Mouse (Mus musculus) lung, postnatal 0 days (tissue): ENCODE data around the gene Ccnl2. TPM values are rescaled to one million over a fixed set of nuclear protein-coding genes. Genes with fewer than 3 reads are reported as not detected.

ENCODE experiments used
- ATAC-seq: fragments of 200-750 bp; cut with Nextera tagmentation; 2 replicates; pipeline ENCODE4 v1.8.0; 2017; ENCODE audit warnings: moderate library complexity
- DNase-seq: peaks from one replicate; pipeline ENCODE4 v3.0.0-alpha.2; 2016; ENCODE audit warnings: low spot score
- H3K27ac ChIP-seq: fragments of 300-500 bp; sonication (generic); 2 replicates; pipeline ENCODE4 v1.5.1; 2014; ENCODE audit warnings: antibody characterized with exemption, mild to moderate bottlenecking, low read length, mixed read lengths
- H3K27me3 ChIP-seq: fragments of 300-500 bp; sonication (generic); replicated peaks from 2 replicates; pipeline ENCODE4 v1.6.1; 2014; ENCODE audit warnings: low read length, mixed read lengths; ENCODE audit not compliant: insufficient read depth
- H3K36me3 ChIP-seq: fragments of 300-500 bp; sonication (generic); 2 replicates; pipeline ENCODE4 v1.6.1; 2014; ENCODE audit warnings: low read length, mixed read lengths; ENCODE audit not compliant: insufficient read depth
- H3K4me1 ChIP-seq: fragments of 300-500 bp; sonication (generic); 2 replicates; pipeline ENCODE4 v1.6.1; 2014; ENCODE audit warnings: antibody characterized with exemption, low read depth, low read length, mixed read lengths; ENCODE audit not compliant: insufficient read depth
- H3K4me2 ChIP-seq: fragments of 300-500 bp; sonication (generic); replicated peaks from 2 replicates; pipeline ENCODE4 v1.6.1; 2014; ENCODE audit warnings: low read depth, mild to moderate bottlenecking, low read length, moderate library complexity, mixed read lengths
- H3K4me3 ChIP-seq: fragments of 300-500 bp; sonication (generic); 2 replicates; pipeline ENCODE4 v1.5.1; 2014; ENCODE audit warnings: low read depth, low read length
- H3K9ac ChIP-seq: fragments of 300-500 bp; sonication (generic); replicated peaks from 2 replicates; pipeline ENCODE4 v1.6.1; 2014; ENCODE audit warnings: low read depth, mild to moderate bottlenecking
- H3K9me3 ChIP-seq: fragments of 300-500 bp; sonication (generic); 2 replicates; pipeline ENCODE4 v1.6.1; 2016; ENCODE audit warnings: low read length, mixed read lengths
- CTCF ChIP-seq: IDR thresholded peaks from 2 replicates; pipeline ENCODE4 v1.5.1; 2016; ENCODE audit warnings: antibody characterized with exemption, mild to moderate bottlenecking
- EP300 ChIP-seq: IDR thresholded peaks from 2 replicates; pipeline ENCODE4 v1.6.1; 2016; ENCODE audit warnings: antibody characterized with exemption, mild to moderate bottlenecking, control low read depth
- WGBS: fragments of 180-500 bp; shearing (Covaris S2); extraction: QIAGEN DNeasy Blood & Tissue Kit; methylation state at CpG from one replicate; pipeline ENCODE4 v1.1.7; 2014; 5-methylcytosine and 5-hydroxymethylcytosine counted together
- polyA plus RNA-seq: library from polyadenylated mRNA; unstranded; fragments of >200 nt; fragmentation: Nextera tagmentation; extraction: Ambion mirVana; gene quantifications from 2 replicates; pipeline ENCODE4 v1.2.1, GENCODE M21; 2015

Gene Ccnl2
- polyA plus RNA-seq, 1 experiment from 2014 or later, result 110 TPM

- no peak for TF ChIP-seq CTCF
- TF ChIP-seq EP300, result no peak
- WGBS, result 48% methylated on average over 10 of the region's 10 CpGs
- peak overlapping the region; percentile 78 for H3K9ac ChIP-seq
- no peaks in the 10 kb centered on the region for H3K9me3 ChIP-seq
- DNase-seq (no peak), ATAC-seq (no peak)
- H3K4me1 ChIP-seq, result peaks cover 6% of the 10 kb centered on the region; the same call in 1 of the 2 replicates
- H3K4me3 ChIP-seq, result peak overlapping the region; percentile 76
- H3K27ac ChIP-seq, result peak overlapping the region; percentile 71; the same call in 1 of the 2 replicates
- no peaks in the 10 kb centered on the region for H3K36me3 ChIP-seq
- H3K4me2 ChIP-seq, result peak overlapping the region; percentile 98
- H3K27me3 ChIP-seq, result no peaks in the 10 kb centered on the region
Measured at GRCm38 (mm10) chr4:155832321-155832720, 20.0 kb downstream of the Ccnl2 start.

- Histone ChIP-seq H3K9ac (no peak overlapping the region), H3K27me3 (no peaks in the 10 kb centered on the region), H3K4me1 (peaks cover 6% of the 10 kb centered on the region; the same call in 1 of the 2 replicates), H3K36me3 (no peaks in the 10 kb centered on the region), H3K4me3 (no peak overlapping the region), H3K4me2 (no peak overlapping the region), H3K27ac (peak overlapping the region; percentile 51; the same call in 1 of the 2 replicates), H3K9me3 (no peaks in the 10 kb centered on the region)
- DNase-seq (no peak), ATAC-seq (no peak)
- TF ChIP-seq CTCF (no peak), EP300 (no peak)
- 87% methylated on average over 4 of the region's 4 CpGs for WGBS
Measured at GRCm38 (mm10) chr4:155833234-155833633, 20.9 kb downstream of the Ccnl2 start.

GRCm38 (mm10) chr4:155833836-155834235 lies 21.5 kb downstream of the Ccnl2 start:
- TF ChIP-seq CTCF (peak; percentile 78), EP300 (no peak)
- peak; percentile 93 for DNase-seq
- Histone ChIP-seq H3K27me3 (no peaks in the 10 kb centered on the region), H3K4me3 (no peak overlapping the region), H3K4me1 (peaks cover 6% of the 10 kb centered on the region; the same call in 1 of the 2 replicates), H3K9me3 (no peaks in the 10 kb centered on the region), H3K27ac (peak overlapping the region; percentile 51), H3K9ac (no peak overlapping the region), H3K4me2 (no peak overlapping the region), H3K36me3 (no peaks in the 10 kb centered on the region)
- peak; percentile 20 for ATAC-seq
- 18% methylated on average over 2 of the region's 2 CpGs for WGBS

GRCm38 (mm10) chr4:155837404-155838010 lies 25.2 kb downstream of the Ccnl2 start:
- Histone ChIP-seq H3K27ac (peak overlapping the region; percentile 92), H3K4me2 (no peak overlapping the region), H3K9ac (no peak overlapping the region), H3K36me3 (no peaks in the 10 kb centered on the region), H3K4me1 (peaks cover 6% of the 10 kb centered on the region; the same call in 1 of the 2 replicates), H3K27me3 (no peaks in the 10 kb centered on the region), H3K9me3 (no peaks in the 10 kb centered on the region), H3K4me3 (no peak overlapping the region)
- no peak for TF ChIP-seq EP300
- no peak for TF ChIP-seq CTCF
- 42% methylated on average over 11 of the region's 11 CpGs for WGBS
- DNase-seq, result peak; percentile 64
- no peak for ATAC-seq

- no peaks in the 10 kb centered on the region for H3K27me3 ChIP-seq
- H3K4me2 ChIP-seq, result peak overlapping the region; percentile 20; the same call in 1 of the 2 replicates
- 42% methylated on average over 8 of the region's 8 CpGs for WGBS
- TF ChIP-seq EP300 (no peak), CTCF (no peak)
- peak; percentile 27 for ATAC-seq
- H3K9ac ChIP-seq, result no peak overlapping the region
- peak overlapping the region; percentile 92 for H3K27ac ChIP-seq
- H3K36me3 ChIP-seq, result no peaks in the 10 kb centered on the region
- H3K4me3 ChIP-seq, result no peak overlapping the region
- H3K4me1 ChIP-seq, result peaks cover 5% of the 10 kb centered on the region; the same call in 1 of the 2 replicates
- no peaks in the 10 kb centered on the region for H3K9me3 ChIP-seq
- peak; percentile 93 for DNase-seq
Measured at GRCm38 (mm10) chr4:155838187-155839153, 26.2 kb downstream of the Ccnl2 start.

GRCm38 (mm10) chr4:155839483-155839910 lies 27.2 kb downstream of the Ccnl2 start, which contains the start of gene Mxra8:
Gene Mxra8, plus strand, starts transcription at chr4:155839680.
- Histone ChIP-seq H3K9ac (peak within 1 kb of the TSS; percentile 56), H3K4me1 (peaks cover 5% of the 10 kb centered on the region; the same call in 1 of the 2 replicates), H3K27ac (peak within 1 kb of the TSS; percentile 92), H3K9me3 (no peaks in the 10 kb centered on the region), H3K4me3 (peak within 1 kb of the TSS; percentile 51), H3K36me3 (no peaks in the 10 kb centered on the region), H3K27me3 (no peaks in the 10 kb centered on the region), H3K4me2 (peak within 1 kb of the TSS; percentile 97)
- 6% methylated on average over 16 of the region's 16 CpGs for WGBS
- ATAC-seq, result peak; percentile 93
- TF ChIP-seq EP300, result peak; percentile 31; the same call in 1 of the 2 replicates
- TF ChIP-seq CTCF, result no peak
- peak; percentile 97 for DNase-seq
